Mouse (Mus musculus): ENCODE data around the gene Degs2. TPM values are rescaled to one million over a fixed set of nuclear protein-coding genes. Genes with fewer than 3 reads are reported as not detected.
"Not testable (repeated sequence)": the region's sequence is repeated elsewhere in the genome, so short reads cannot be mapped to it uniquely, and the experiment has no call there.

Degs2 gene
- polyA plus RNA-seq, 1 experiment from 2014 or later: 2.0 TPM

GRCm38 (mm10) chr12:108718485-108718884 lies 16.4 kb upstream of the Degs2 start:
- ATAC-seq (replicated peaks): no peak
- no peak overlapping the region for H3K9ac ChIP-seq (replicated peaks)
- no peaks in the 10 kb centered on the region for H3K9me3 ChIP-seq
- no peak overlapping the region for H3K4me2 ChIP-seq (replicated peaks)
- no peaks in the 10 kb centered on the region for H3K36me3 ChIP-seq
- 90% methylated on average over 3 of the region's 3 CpGs for WGBS
- H3K27ac ChIP-seq (replicated peaks): no peak overlapping the region
- no peaks in the 10 kb centered on the region for H3K27me3 ChIP-seq
- no peak overlapping the region for H3K4me3 ChIP-seq
- H3K4me1 ChIP-seq: no peaks in the 10 kb centered on the region

- H3K36me3 ChIP-seq: no peaks in the 10 kb centered on the region
- H3K4me3 ChIP-seq: no peak overlapping the region
- WGBS: 83% methylated on average over 5 of the region's 5 CpGs
- no peak for ATAC-seq (replicated peaks)
- H3K9ac ChIP-seq (replicated peaks): no peak overlapping the region
- no peak overlapping the region for H3K27ac ChIP-seq (replicated peaks)
- no peaks in the 10 kb centered on the region for H3K4me1 ChIP-seq
- no peaks in the 10 kb centered on the region for H3K27me3 ChIP-seq
- no peak overlapping the region for H3K4me2 ChIP-seq (replicated peaks)
- no peaks in the 10 kb centered on the region for H3K9me3 ChIP-seq
These were observed 13.7 kb upstream of the Degs2 start for GRCm38 (mm10) chr12:108715854-108716253.

- H3K4me1 ChIP-seq; H3K4me3 ChIP-seq; H3K27ac ChIP-seq (replicated peaks); H3K27me3 ChIP-seq; ATAC-seq (replicated peaks); H3K9ac ChIP-seq (replicated peaks); H3K36me3 ChIP-seq; H3K9me3 ChIP-seq; H3K4me2 ChIP-seq (replicated peaks): not testable (repeated sequence)
- WGBS: 95% methylated on average over 14 of the region's 14 CpGs
These were observed 11.9 kb upstream of the Degs2 start for GRCm38 (mm10) chr12:108713972-108714371.

GRCm38 (mm10) chr12:108712481-108712880 lies 10.4 kb upstream of the Degs2 start:
- H3K4me1 ChIP-seq: no peaks in the 10 kb centered on the region
- 89% methylated on average over 4 of the region's 4 CpGs for WGBS
- no peak overlapping the region for H3K4me2 ChIP-seq (replicated peaks)
- no peaks in the 10 kb centered on the region for H3K36me3 ChIP-seq
- H3K4me3 ChIP-seq: no peak overlapping the region
- no peaks in the 10 kb centered on the region for H3K9me3 ChIP-seq
- no peaks in the 10 kb centered on the region for H3K27me3 ChIP-seq
- H3K9ac ChIP-seq (replicated peaks): no peak overlapping the region
- H3K27ac ChIP-seq (replicated peaks): no peak overlapping the region
- no peak for ATAC-seq (replicated peaks)

- no peak overlapping the region for H3K4me2 ChIP-seq (replicated peaks)
These were observed 8.9 kb upstream of the Degs2 start for GRCm38 (mm10) chr12:108710861-108711615.

GRCm38 (mm10) chr12:108709964-108710765 lies 8.1 kb upstream of the Degs2 start:
- Histone ChIP-seq H3K27me3 (no peaks in the 10 kb centered on the region), H3K4me3 (no peak overlapping the region), H3K4me2 (replicated peaks) (no peak overlapping the region), H3K9ac (replicated peaks) (no peak overlapping the region), H3K27ac (replicated peaks) (no peak overlapping the region), H3K36me3 (no peaks in the 10 kb centered on the region), H3K9me3 (no peaks in the 10 kb centered on the region), H3K4me1 (no peaks in the 10 kb centered on the region)
- 88% methylated on average over 6 of the region's 6 CpGs for WGBS
- no peak for ATAC-seq (replicated peaks)

More at GRCm38 (mm10) chr12:108710861-108711615, 8.9 kb upstream of the Degs2 start:
- Histone ChIP-seq H3K4me3 (no peak overlapping the region), H3K27me3 (no peaks in the 10 kb centered on the region), H3K4me1 (no peaks in the 10 kb centered on the region), H3K36me3 (no peaks in the 10 kb centered on the region), H3K9ac (replicated peaks) (no peak overlapping the region), H3K9me3 (no peaks in the 10 kb centered on the region), H3K27ac (replicated peaks) (no peak overlapping the region)
- ATAC-seq (replicated peaks): no peak
- 84% methylated on average over 9 of the region's 9 CpGs for WGBS

GRCm38 (mm10) chr12:108709386-108709785 lies 7.3 kb upstream of the Degs2 start:
- Histone ChIP-seq H3K27me3 (no peaks in the 10 kb centered on the region), H3K9me3 (no peaks in the 10 kb centered on the region), H3K4me2 (replicated peaks) (no peak overlapping the region), H3K27ac (replicated peaks) (no peak overlapping the region), H3K9ac (replicated peaks) (no peak overlapping the region), H3K4me1 (no peaks in the 10 kb centered on the region), H3K36me3 (no peaks in the 10 kb centered on the region), H3K4me3 (no peak overlapping the region)
- ATAC-seq (replicated peaks): no peak
- WGBS: 81% methylated on average over 6 of the region's 6 CpGs

- peaks cover 9% of the 10 kb centered on the region for H3K4me1 ChIP-seq
- peaks cover 28% of the 10 kb centered on the region for H3K27me3 ChIP-seq
- 44% methylated on average over 7 of the region's 7 CpGs for WGBS
- H3K9me3 ChIP-seq: no peaks in the 10 kb centered on the region
- H3K36me3 ChIP-seq: no peaks in the 10 kb centered on the region
- H3K4me2 ChIP-seq (replicated peaks): no peak overlapping the region
- H3K4me3 ChIP-seq: no peak overlapping the region
- H3K27ac ChIP-seq (replicated peaks): no peak overlapping the region
- no peak for ATAC-seq (replicated peaks)
- no peak overlapping the region for H3K9ac ChIP-seq (replicated peaks)
These were observed 4.0 kb upstream of the Degs2 start for GRCm38 (mm10) chr12:108706129-108706528.

- Histone ChIP-seq H3K4me3 (no peak overlapping the region), H3K9me3 (no peaks in the 10 kb centered on the region), H3K36me3 (no peaks in the 10 kb centered on the region), H3K27ac (replicated peaks) (no peak overlapping the region), H3K4me1 (peaks cover 9% of the 10 kb centered on the region), H3K4me2 (replicated peaks) (no peak overlapping the region), H3K9ac (replicated peaks) (no peak overlapping the region), H3K27me3 (peaks cover 34% of the 10 kb centered on the region)
- no peak for ATAC-seq (replicated peaks)
- WGBS: 88% methylated on average over 6 of the region's 6 CpGs
These were observed 3.4 kb upstream of the Degs2 start for GRCm38 (mm10) chr12:108705486-108705885.

GRCm38 (mm10) chr12:108701221-108701620 lies 894 bp downstream of the Degs2 start:
- Histone ChIP-seq H3K4me1 (peaks cover 9% of the 10 kb centered on the region), H3K9me3 (no peaks in the 10 kb centered on the region), H3K27me3 (peaks cover 35% of the 10 kb centered on the region), H3K27ac (replicated peaks) (no peak overlapping the region), H3K4me2 (replicated peaks) (no peak overlapping the region), H3K9ac (replicated peaks) (no peak overlapping the region), H3K4me3 (no peak overlapping the region), H3K36me3 (no peaks in the 10 kb centered on the region)
- 64% methylated on average over 2 of the region's 2 CpGs for WGBS
- no peak for ATAC-seq (replicated peaks)

GRCm38 (mm10) chr12:108700037-108700436 lies 2.1 kb downstream of the Degs2 start:
- Histone ChIP-seq H3K4me2 (replicated peaks) (no peak overlapping the region), H3K27me3 (peaks cover 35% of the 10 kb centered on the region), H3K36me3 (no peaks in the 10 kb centered on the region), H3K4me1 (peaks cover 9% of the 10 kb centered on the region), H3K27ac (replicated peaks) (no peak overlapping the region), H3K4me3 (no peak overlapping the region), H3K9me3 (no peaks in the 10 kb centered on the region), H3K9ac (replicated peaks) (no peak overlapping the region)
- ATAC-seq (replicated peaks): no peak
- 87% methylated on average over 5 of the region's 5 CpGs for WGBS

- Histone ChIP-seq H3K36me3 (no peaks in the 10 kb centered on the region), H3K27me3 (peaks cover 35% of the 10 kb centered on the region), H3K4me2 (replicated peaks) (no peak overlapping the region), H3K27ac (replicated peaks) (no peak overlapping the region), H3K4me1 (peaks cover 9% of the 10 kb centered on the region), H3K9me3 (no peaks in the 10 kb centered on the region), H3K4me3 (no peak overlapping the region), H3K9ac (replicated peaks) (no peak overlapping the region)
- ATAC-seq (replicated peaks): no peak
- WGBS: 87% methylated on average over 10 of the region's 10 CpGs
These were observed 2.5 kb downstream of the Degs2 start for GRCm38 (mm10) chr12:108699576-108699975.

All from forebrain, embryonic 15.5 days (tissue).